Mouse (Mus musculus): ENCODE measurements around the gene Mybph. TPM values are rescaled to one million over a fixed set of nuclear protein-coding genes. Genes with fewer than 3 reads are reported as not detected.

Gene Mybph
- polyA plus RNA-seq, 1 experiment from 2014 or later: 0.18 TPM

- H3K9ac ChIP-seq (ENCODE audit: low read depth, low read length): no peak overlapping the region
- H3K4me1 ChIP-seq (ENCODE audit: control insufficient read depth, insufficient read depth, low read length): peaks cover 2% of the 10 kb centered on the region; the same call in 1 of the 2 replicates
- H3K4me3 ChIP-seq (ENCODE audit: low read depth, low read length): no peak overlapping the region
- no peaks in the 10 kb centered on the region for H3K9me3 ChIP-seq (replicated peaks; ENCODE audit: control insufficient read depth, low read length, poor library complexity, severe bottlenecking)
- 81% methylated on average over 6 of the region's 6 CpGs for WGBS
- no peaks in the 10 kb centered on the region for H3K36me3 ChIP-seq (ENCODE audit: control insufficient read depth, insufficient read depth, low read length)
- no peak overlapping the region for H3K27ac ChIP-seq (ENCODE audit: low read length)
- no peaks in the 10 kb centered on the region for H3K27me3 ChIP-seq (ENCODE audit: control insufficient read depth, insufficient read depth, low read depth, low read length)
- H3K4me2 ChIP-seq (ENCODE audit: low read length): no peak overlapping the region
- ATAC-seq: no peak
Measured at GRCm38 (mm10) chr1:134200998-134201686, 7.9 kb downstream of the Mybph start.

- no peak overlapping the region for H3K4me2 ChIP-seq (ENCODE audit: low read length)
- H3K9me3 ChIP-seq (replicated peaks; ENCODE audit: control insufficient read depth, low read length, poor library complexity, severe bottlenecking): no peaks in the 10 kb centered on the region
- H3K4me3 ChIP-seq (ENCODE audit: low read depth, low read length): no peak overlapping the region
- no peak overlapping the region for H3K27ac ChIP-seq (ENCODE audit: low read length)
- H3K4me1 ChIP-seq (ENCODE audit: control insufficient read depth, insufficient read depth, low read length): peaks cover 2% of the 10 kb centered on the region; the same call in 1 of the 2 replicates
- H3K36me3 ChIP-seq (ENCODE audit: control insufficient read depth, insufficient read depth, low read length): no peaks in the 10 kb centered on the region
- 49% methylated on average over 3 of the region's 3 CpGs for WGBS
- no peak overlapping the region for H3K9ac ChIP-seq (ENCODE audit: low read depth, low read length)
- ATAC-seq: no peak
- no peaks in the 10 kb centered on the region for H3K27me3 ChIP-seq (ENCODE audit: control insufficient read depth, insufficient read depth, low read depth, low read length)
Measured at GRCm38 (mm10) chr1:134201751-134202420, 8.6 kb downstream of the Mybph start.

- peaks cover 2% of the 10 kb centered on the region; the same call in 1 of the 2 replicates for H3K4me1 ChIP-seq (ENCODE audit: control insufficient read depth, insufficient read depth, low read length)
- no peaks in the 10 kb centered on the region for H3K27me3 ChIP-seq (ENCODE audit: control insufficient read depth, insufficient read depth, low read depth, low read length)
- H3K4me2 ChIP-seq (ENCODE audit: low read length): no peak overlapping the region
- 85% methylated on average over 13 of the region's 13 CpGs for WGBS
- H3K27ac ChIP-seq (ENCODE audit: low read length): no peak overlapping the region
- no peaks in the 10 kb centered on the region for H3K36me3 ChIP-seq (ENCODE audit: control insufficient read depth, insufficient read depth, low read length)
- H3K9ac ChIP-seq (ENCODE audit: low read depth, low read length): no peak overlapping the region
- H3K9me3 ChIP-seq (replicated peaks; ENCODE audit: control insufficient read depth, low read length, poor library complexity, severe bottlenecking): no peaks in the 10 kb centered on the region
- ATAC-seq: no peak
- H3K4me3 ChIP-seq (ENCODE audit: low read depth, low read length): no peak overlapping the region
Measured at GRCm38 (mm10) chr1:134204230-134204629, 11.0 kb downstream of the Mybph start.

GRCm38 (mm10) chr1:134205296-134206018 is 12.2 kb downstream of the Mybph start:
- H3K4me3 ChIP-seq (ENCODE audit: low read depth, low read length): no peak overlapping the region
- H3K9me3 ChIP-seq (replicated peaks; ENCODE audit: control insufficient read depth, low read length, poor library complexity, severe bottlenecking): no peaks in the 10 kb centered on the region
- H3K27me3 ChIP-seq (ENCODE audit: control insufficient read depth, insufficient read depth, low read depth, low read length): no peaks in the 10 kb centered on the region
- peaks cover 2% of the 10 kb centered on the region; the same call in 1 of the 2 replicates for H3K4me1 ChIP-seq (ENCODE audit: control insufficient read depth, insufficient read depth, low read length)
- no peak overlapping the region for H3K4me2 ChIP-seq (ENCODE audit: low read length)
- no peak for ATAC-seq
- no peak overlapping the region for H3K27ac ChIP-seq (ENCODE audit: low read length)
- WGBS: 56% methylated on average over 9 of the region's 9 CpGs
- no peak overlapping the region for H3K9ac ChIP-seq (ENCODE audit: low read depth, low read length)
- no peaks in the 10 kb centered on the region for H3K36me3 ChIP-seq (ENCODE audit: control insufficient read depth, insufficient read depth, low read length)

GRCm38 (mm10) chr1:134206085-134206484 is 12.8 kb downstream of the Mybph start:
- H3K36me3 ChIP-seq (ENCODE audit: control insufficient read depth, insufficient read depth, low read length): no peaks in the 10 kb centered on the region
- no peak for ATAC-seq
- no peak overlapping the region for H3K27ac ChIP-seq (ENCODE audit: low read length)

GRCm38 (mm10) chr1:134210179-134210755 is 17.0 kb downstream of the Mybph start:
- no peak for ATAC-seq
- no peak overlapping the region for H3K9ac ChIP-seq (ENCODE audit: low read depth, low read length)
- H3K4me3 ChIP-seq (ENCODE audit: low read depth, low read length): no peak overlapping the region
- WGBS: 45% methylated on average over 6 of the region's 6 CpGs
- no peaks in the 10 kb centered on the region for H3K27me3 ChIP-seq (ENCODE audit: control insufficient read depth, insufficient read depth, low read depth, low read length)
- no peak overlapping the region for H3K27ac ChIP-seq (ENCODE audit: low read length)
- no peaks in the 10 kb centered on the region for H3K36me3 ChIP-seq (ENCODE audit: control insufficient read depth, insufficient read depth, low read length)
- H3K4me1 ChIP-seq (ENCODE audit: control insufficient read depth, insufficient read depth, low read length): no peaks in the 10 kb centered on the region
- H3K4me2 ChIP-seq (ENCODE audit: low read length): no peak overlapping the region
- no peaks in the 10 kb centered on the region for H3K9me3 ChIP-seq (replicated peaks; ENCODE audit: control insufficient read depth, low read length, poor library complexity, severe bottlenecking)

More at GRCm38 (mm10) chr1:134206085-134206484, 12.8 kb downstream of the Mybph start:
- no peak overlapping the region for H3K4me3 ChIP-seq (ENCODE audit: low read depth, low read length)
- H3K4me1 ChIP-seq (ENCODE audit: control insufficient read depth, insufficient read depth, low read length): peaks cover 2% of the 10 kb centered on the region; the same call in 1 of the 2 replicates
- WGBS: 55% methylated on average over 5 of the region's 5 CpGs
- H3K27me3 ChIP-seq (ENCODE audit: control insufficient read depth, insufficient read depth, low read depth, low read length): no peaks in the 10 kb centered on the region
- H3K4me2 ChIP-seq (ENCODE audit: low read length): no peak overlapping the region
- H3K9ac ChIP-seq (ENCODE audit: low read depth, low read length): no peak overlapping the region
- no peaks in the 10 kb centered on the region for H3K9me3 ChIP-seq (replicated peaks; ENCODE audit: control insufficient read depth, low read length, poor library complexity, severe bottlenecking)

- 80% methylated on average over 6 of the region's 6 CpGs for WGBS
- H3K36me3 ChIP-seq (ENCODE audit: control insufficient read depth, insufficient read depth, low read length): no peaks in the 10 kb centered on the region
- no peaks in the 10 kb centered on the region; the same call in 1 of the 2 replicates for H3K4me1 ChIP-seq (ENCODE audit: control insufficient read depth, insufficient read depth, low read length)
- no peaks in the 10 kb centered on the region for H3K27me3 ChIP-seq (ENCODE audit: control insufficient read depth, insufficient read depth, low read depth, low read length)
- H3K4me3 ChIP-seq (ENCODE audit: low read depth, low read length): no peak overlapping the region
- H3K9ac ChIP-seq (ENCODE audit: low read depth, low read length): no peak overlapping the region
- no peaks in the 10 kb centered on the region for H3K9me3 ChIP-seq (replicated peaks; ENCODE audit: control insufficient read depth, low read length, poor library complexity, severe bottlenecking)
- H3K4me2 ChIP-seq (ENCODE audit: low read length): no peak overlapping the region
- H3K27ac ChIP-seq (ENCODE audit: low read length): no peak overlapping the region
- no peak for ATAC-seq
Measured at GRCm38 (mm10) chr1:134211043-134211442, 17.8 kb downstream of the Mybph start.

- Histone ChIP-seq H3K9ac (ENCODE audit: low read depth, low read length) (no peak overlapping the region), H3K27ac (ENCODE audit: low read length) (no peak overlapping the region), H3K36me3 (ENCODE audit: control insufficient read depth, insufficient read depth, low read length) (no peaks in the 10 kb centered on the region), H3K4me1 (ENCODE audit: control insufficient read depth, insufficient read depth, low read length) (no peaks in the 10 kb centered on the region; the same call in 1 of the 2 replicates), H3K4me3 (ENCODE audit: low read depth, low read length) (no peak overlapping the region), H3K4me2 (ENCODE audit: low read length) (no peak overlapping the region), H3K9me3 (replicated peaks; ENCODE audit: control insufficient read depth, low read length, poor library complexity, severe bottlenecking) (no peaks in the 10 kb centered on the region), H3K27me3 (ENCODE audit: control insufficient read depth, insufficient read depth, low read depth, low read length) (no peaks in the 10 kb centered on the region)
- ATAC-seq: no peak
- WGBS: 11% methylated on average over 2 of the region's 2 CpGs
Measured at GRCm38 (mm10) chr1:134211631-134212030, 18.4 kb downstream of the Mybph start.
